Mouse (Mus musculus) midbrain, embryonic 10.5 days (tissue): ENCODE measurements around the gene AL732309.1. TPM values are rescaled to one million over a fixed set of nuclear protein-coding genes. Genes with fewer than 3 reads are reported as not detected.

Source experiments
- DNase-seq: peaks from one replicate; pipeline ENCODE4 v3.0.0-alpha.2; 2017; ENCODE audit warnings: low spot score
- H3K27ac ChIP-seq: fragments of 300-500 bp; sonication (generic); replicated peaks from 2 replicates; pipeline ENCODE4 v1.5.1; 2016; ENCODE audit warnings: mild to moderate bottlenecking
- H3K27me3 ChIP-seq: fragments of 300-500 bp; sonication (generic); 2 replicates; pipeline ENCODE4 v1.6.1; 2016; ENCODE audit warnings: low read depth, mild to moderate bottlenecking; ENCODE audit not compliant: poor library complexity, severe bottlenecking
- H3K36me3 ChIP-seq: fragments of 300-500 bp; sonication (generic); 2 replicates; pipeline ENCODE4 v1.6.1; 2016; ENCODE audit warnings: mild to moderate bottlenecking, moderate library complexity
- H3K4me1 ChIP-seq: fragments of 300-500 bp; sonication (generic); 2 replicates; pipeline ENCODE4 v1.6.1; 2016
- H3K4me3 ChIP-seq: fragments of 300-500 bp; sonication (generic); 2 replicates; pipeline ENCODE4 v1.5.1; 2016; ENCODE audit warnings: mild to moderate bottlenecking, moderate library complexity
- H3K9me3 ChIP-seq: fragments of 300-500 bp; sonication (generic); replicated peaks from 2 replicates; pipeline ENCODE4 v1.6.1; 2016; ENCODE audit warnings: mild to moderate bottlenecking
- WGBS: fragments of 180-500 bp; shearing (Covaris S2); methylation state at CpG from one replicate; pipeline ENCODE4 v1.1.7; 2016; 5-methylcytosine and 5-hydroxymethylcytosine counted together
- polyA plus RNA-seq: library from polyadenylated mRNA; unstranded; fragments of >200 nt; fragmentation: Nextera tagmentation; extraction: Ambion mirVana; gene quantifications from 2 replicates; pipeline ENCODE4 v1.2.1, GENCODE M21; 2016

The AL732309.1 gene
- polyA plus RNA-seq, 1 experiment from 2014 or later, result 8.6 TPM

- H3K27me3 ChIP-seq, result peaks cover 51% of the 10 kb centered on the region
- peak within 1 kb of the TSS; percentile 39 for H3K4me3 ChIP-seq
- no peak within 1 kb of the TSS; the same call in 1 of the 2 replicates for H3K27ac ChIP-seq
- DNase-seq, result no peak
- peaks cover 34% of the 10 kb centered on the region for H3K4me1 ChIP-seq
- 14% methylated on average over 8 of the region's 8 CpGs for WGBS
- H3K36me3 ChIP-seq, result peaks cover 34% of the 10 kb centered on the region
- no peaks in the 10 kb centered on the region for H3K9me3 ChIP-seq
Observed at GRCm38 (mm10) chr2:25196172-25196954, 50.3 kb downstream of the AL732309.1 start, which contains the start of gene Tor4a. TSS of gene Tor4a (minus strand) at chr2:25196886.

GRCm38 (mm10) chr2:25195211-25196156 is 51.2 kb downstream of the AL732309.1 start:
- H3K36me3 ChIP-seq, result peaks cover 26% of the 10 kb centered on the region
- peaks cover 51% of the 10 kb centered on the region for H3K27me3 ChIP-seq
- DNase-seq, result no peak
- peak overlapping the region; percentile 11; the same call in 1 of the 2 replicates for H3K27ac ChIP-seq
- H3K4me1 ChIP-seq, result peaks cover 34% of the 10 kb centered on the region
- WGBS, result 22% methylated on average over 55 of the region's 55 CpGs
- H3K9me3 ChIP-seq, result no peaks in the 10 kb centered on the region
- H3K4me3 ChIP-seq, result peak overlapping the region; percentile 39

Other genes starting within 250 kb of the AL732309.1 start
- 66.4 and 84.9 TPM in 2 replicates for gene Nsmf, start 192.5 kb downstream of the AL732309.1 start, polyA plus RNA-seq
- gene Entpd8, start 166.6 kb downstream of the AL732309.1 start, polyA plus RNA-seq, result not detected in 2 replicates
- gene Noxa1, start 151.7 kb downstream of the AL732309.1 start, polyA plus RNA-seq, result 0.09 TPM in 1 of 2 replicates, not detected in the other
- gene Nrarp, start 66.1 kb downstream of the AL732309.1 start, polyA plus RNA-seq, result 65.8 and 74.1 TPM in 2 replicates
- gene Tor4a, start 50.0 kb downstream of the AL732309.1 start, polyA plus RNA-seq, result 1.3 and 1.9 TPM in 2 replicates
- 131 and 140 TPM in 2 replicates for gene Nelfb, start 35.4 kb downstream of the AL732309.1 start, polyA plus RNA-seq
- gene Stpg3, start 32.2 kb downstream of the AL732309.1 start, polyA plus RNA-seq, result not detected in 2 replicates
- gene Fam166a, start 28.1 kb downstream of the AL732309.1 start, polyA plus RNA-seq, result 0.62 TPM in 1 of 2 replicates, not detected in the other
- 682 and 743 TPM in 2 replicates for gene Tubb4b, start 22.2 kb downstream of the AL732309.1 start, polyA plus RNA-seq
- not detected in 2 replicates for gene Slc34a3, start 12.5 kb downstream of the AL732309.1 start, polyA plus RNA-seq
- gene Rnf224, start 10.1 kb downstream of the AL732309.1 start, polyA plus RNA-seq, result not detected in 2 replicates
- 28.3 and 32.0 TPM in 2 replicates for gene Rnf208, start 4.6 kb downstream of the AL732309.1 start, polyA plus RNA-seq
- gene Cysrt1, start 4.4 kb downstream of the AL732309.1 start, polyA plus RNA-seq, result 0.21 and 0.22 TPM in 2 replicates
- 19.1 and 20.2 TPM in 2 replicates for gene Tmem203, start 8.6 kb upstream of the AL732309.1 start, polyA plus RNA-seq
- 7.5 and 7.8 TPM in 2 replicates for gene Tprn, start 15.8 kb upstream of the AL732309.1 start, polyA plus RNA-seq
- 243 and 252 TPM in 2 replicates for gene Ssna1, start 25.6 kb upstream of the AL732309.1 start, polyA plus RNA-seq
- 141 and 153 TPM in 2 replicates for gene Anapc2, start 25.6 kb upstream of the AL732309.1 start, polyA plus RNA-seq
- not detected in 2 replicates for gene Tmem210, start 41.3 kb upstream of the AL732309.1 start, polyA plus RNA-seq
- not detected in 2 replicates for gene Lrrc26, start 43.1 kb upstream of the AL732309.1 start, polyA plus RNA-seq
- 1.5 and 1.8 TPM in 2 replicates for gene Grin1, start 72.3 kb upstream of the AL732309.1 start, polyA plus RNA-seq
- 55.6 and 62.8 TPM in 2 replicates for gene Man1b1, start 85.5 kb upstream of the AL732309.1 start, polyA plus RNA-seq
- gene Dpp7, start 109.5 kb upstream of the AL732309.1 start, polyA plus RNA-seq, result 16.2 and 20.2 TPM in 2 replicates
- 6.0 and 8.4 TPM in 2 replicates for gene Uap1l1, start 118.8 kb upstream of the AL732309.1 start, polyA plus RNA-seq
- gene Sapcd2, start 125.5 kb upstream of the AL732309.1 start, polyA plus RNA-seq, result 73.4 and 86.4 TPM in 2 replicates
- 0.26 TPM in 1 of 2 replicates, not detected in the other for gene Entpd2, start 149.0 kb upstream of the AL732309.1 start, polyA plus RNA-seq
- gene Npdc1, start 152.5 kb upstream of the AL732309.1 start, polyA plus RNA-seq, result 80.6 and 125 TPM in 2 replicates
- not detected in 2 replicates for gene Fut7, start 176.4 kb upstream of the AL732309.1 start, polyA plus RNA-seq
- 6.2 and 8.1 TPM in 2 replicates for gene Abca2, start 181.8 kb upstream of the AL732309.1 start, polyA plus RNA-seq
- gene Clic3, start 210.0 kb upstream of the AL732309.1 start, polyA plus RNA-seq, result 1.1 and 1.9 TPM in 2 replicates
- gene Paxx, start 214.2 kb upstream of the AL732309.1 start, polyA plus RNA-seq, result 17.4 and 26.4 TPM in 2 replicates
- gene Ptgds, start 223.2 kb upstream of the AL732309.1 start, polyA plus RNA-seq, result 0.16 TPM in 1 of 2 replicates, not detected in the other
- gene Lcn12, start 247.0 kb upstream of the AL732309.1 start, polyA plus RNA-seq, result not detected in 2 replicates